Mouse (Mus musculus): Measurements from ENCODE around the gene Huwe1.

GRCm38 (mm10) chrX:151792766-151793165, 7.8 kb upstream of the Huwe1 start:
- no peak for TF ChIP-seq CTCF (IDR thresholded peaks at IDR 0.05; ENCODE audit: low read depth)
- no peak for TF ChIP-seq EP300 (optimal IDR thresholded peaks at IDR 0.05)
